Mouse (Mus musculus): ENCODE results near the gene Larp6.

Gene Larp6

GRCm38 (mm10) chr9:60712771-60713541 lies at the start of gene Larp6:
Larp6 (plus strand) TSS chr9:60712989.
- DNase-seq (ENCODE audit: low read depth, low spot score): no peak

- DNase-seq (ENCODE audit: low read depth, low spot score): no peak
Measured at GRCm38 (mm10) chr9:60664385-60664784, 48.4 kb upstream of the Larp6 start.

GRCm38 (mm10) chr9:60664866-60665265 lies 47.9 kb upstream of the Larp6 start:
- no peak for DNase-seq (ENCODE audit: low read depth, low spot score)

GRCm38 (mm10) chr9:60665535-60665934 lies 47.3 kb upstream of the Larp6 start:
- DNase-seq (ENCODE audit: low read depth, low spot score): no peak

GRCm38 (mm10) chr9:60668886-60669285 lies 43.9 kb upstream of the Larp6 start:
- no peak for DNase-seq (ENCODE audit: low read depth, low spot score)

GRCm38 (mm10) chr9:60672568-60672967 lies 40.2 kb upstream of the Larp6 start:
- DNase-seq (ENCODE audit: low read depth, low spot score): no peak

GRCm38 (mm10) chr9:60674780-60675179 lies 38.0 kb upstream of the Larp6 start:
- DNase-seq (ENCODE audit: low read depth, low spot score): no peak

GRCm38 (mm10) chr9:60676429-60676828 lies 36.4 kb upstream of the Larp6 start:
- no peak for DNase-seq (ENCODE audit: low read depth, low spot score)

- no peak for DNase-seq (ENCODE audit: low read depth, low spot score)
Measured at GRCm38 (mm10) chr9:60678913-60679312, 33.9 kb upstream of the Larp6 start.

GRCm38 (mm10) chr9:60681005-60681404 lies 31.8 kb upstream of the Larp6 start:
- DNase-seq (ENCODE audit: low read depth, low spot score): no peak

- no peak for DNase-seq (ENCODE audit: low read depth, low spot score)
Measured at GRCm38 (mm10) chr9:60682753-60683152, 30.0 kb upstream of the Larp6 start.

GRCm38 (mm10) chr9:60687415-60687814 lies 25.4 kb upstream of the Larp6 start:
- DNase-seq (ENCODE audit: low read depth, low spot score): peak; percentile 19

GRCm38 (mm10) chr9:60687891-60688324 lies 24.9 kb upstream of the Larp6 start, which contains the start of gene Lrrc49:
Lrrc49 (minus strand) TSS chr9:60688158.
- DNase-seq (ENCODE audit: low read depth, low spot score): peak; percentile 92

GRCm38 (mm10) chr9:60692624-60693023 lies 20.2 kb upstream of the Larp6 start:
- DNase-seq (ENCODE audit: low read depth, low spot score): peak; percentile 11

- DNase-seq (ENCODE audit: low read depth, low spot score): no peak
Measured at GRCm38 (mm10) chr9:60693986-60694385, 18.8 kb upstream of the Larp6 start.

GRCm38 (mm10) chr9:60696271-60696985 lies 16.4 kb upstream of the Larp6 start:
- no peak for DNase-seq (ENCODE audit: low read depth, low spot score)

- peak; percentile 45 for DNase-seq (ENCODE audit: low read depth, low spot score)
Measured at GRCm38 (mm10) chr9:60699581-60700231, 13.1 kb upstream of the Larp6 start.

GRCm38 (mm10) chr9:60707594-60707993 lies 5.2 kb upstream of the Larp6 start:
- no peak for DNase-seq (ENCODE audit: low read depth, low spot score)

GRCm38 (mm10) chr9:60708606-60709005 lies 4.2 kb upstream of the Larp6 start:
- no peak for DNase-seq (ENCODE audit: low read depth, low spot score)

- no peak for DNase-seq (ENCODE audit: low read depth, low spot score)
Measured at GRCm38 (mm10) chr9:60709721-60710120, 3.1 kb upstream of the Larp6 start.

- no peak for DNase-seq (ENCODE audit: low read depth, low spot score)
Measured at GRCm38 (mm10) chr9:60712011-60712410, 778 bp upstream of the Larp6 start.

- DNase-seq (ENCODE audit: low read depth, low spot score): no peak
Measured at GRCm38 (mm10) chr9:60713616-60714015, 827 bp downstream of the Larp6 start.
